Mouse (Mus musculus) kidney, embryonic 14.5 days (tissue): Measurements from ENCODE around the gene Glt28d2. TPM values are rescaled to one million over a fixed set of nuclear protein-coding genes. Genes with fewer than 3 reads are reported as not detected.

Source experiments
- ATAC-seq: fragments of 200-750 bp; cut with Nextera tagmentation; 2 replicates; pipeline ENCODE4 v1.8.0; 2017; ENCODE audit warnings: moderate number of reproducible peaks, mild to moderate bottlenecking, moderate TSS enrichment, moderate library complexity; ENCODE audit not compliant: low FRiP score, low TSS enrichment
- H3K27ac ChIP-seq: fragments of 300-500 bp; sonication (generic); 2 replicates; pipeline ENCODE4 v1.5.1; 2014; ENCODE audit warnings: low read depth, mild to moderate bottlenecking, low read length, moderate library complexity, mixed read lengths
- H3K27me3 ChIP-seq: fragments of 300-500 bp; sonication (generic); 2 replicates; pipeline ENCODE4 v1.6.1; 2014; ENCODE audit warnings: mild to moderate bottlenecking, low read length; ENCODE audit not compliant: control insufficient read depth, insufficient read depth
- H3K36me3 ChIP-seq: fragments of 300-500 bp; sonication (generic); 2 replicates; pipeline ENCODE4 v1.6.1; 2014; ENCODE audit warnings: low read length, mixed read lengths; ENCODE audit not compliant: control insufficient read depth, insufficient read depth
- H3K4me1 ChIP-seq: fragments of 300-500 bp; sonication (generic); 2 replicates; pipeline ENCODE4 v1.6.1; 2014; ENCODE audit warnings: low read length, mixed read lengths; ENCODE audit not compliant: control insufficient read depth, insufficient read depth
- H3K4me2 ChIP-seq: fragments of 300-500 bp; sonication (generic); replicated peaks from 2 replicates; pipeline ENCODE4 v1.6.1; 2014; ENCODE audit warnings: low read depth, mild to moderate bottlenecking, low read length
- H3K4me3 ChIP-seq: fragments of 300-500 bp; sonication (generic); 2 replicates; pipeline ENCODE4 v1.5.1; 2014; ENCODE audit warnings: mild to moderate bottlenecking, low read length
- H3K9ac ChIP-seq: fragments of 300-500 bp; sonication (generic); 2 replicates; pipeline ENCODE4 v1.6.1; 2014; ENCODE audit warnings: low read depth, mild to moderate bottlenecking, low read length, moderate library complexity
- H3K9me3 ChIP-seq: fragments of 300-500 bp; sonication (generic); 2 replicates; pipeline ENCODE4 v1.6.1; 2016; ENCODE audit warnings: low read length; ENCODE audit not compliant: control insufficient read depth
- WGBS: fragments of 180-500 bp; shearing (Covaris S2); extraction: QIAGEN DNeasy Blood & Tissue Kit; methylation state at CpG from one replicate; pipeline ENCODE4 v1.1.7; 2014; 5-methylcytosine and 5-hydroxymethylcytosine counted together
- polyA plus RNA-seq: library from polyadenylated mRNA; unstranded; fragments of >200 nt; fragmentation: Nextera tagmentation; extraction: Ambion mirVana; gene quantifications from 2 replicates; pipeline ENCODE4 v1.2.1, GENCODE M21; 2014

The Glt28d2 gene
- polyA plus RNA-seq, 1 experiment from 2014 or later: 2.6 TPM

- ATAC-seq: no peak
- H3K9me3 ChIP-seq: no peaks in the 10 kb centered on the region
- peaks cover 14% of the 10 kb centered on the region for H3K4me1 ChIP-seq
- 86% methylated on average over 6 of the region's 6 CpGs for WGBS
- H3K9ac ChIP-seq: no peak overlapping the region
- no peak overlapping the region for H3K4me2 ChIP-seq
- H3K36me3 ChIP-seq: no peaks in the 10 kb centered on the region
- H3K27me3 ChIP-seq: no peaks in the 10 kb centered on the region
- H3K27ac ChIP-seq: no peak overlapping the region
- no peak overlapping the region for H3K4me3 ChIP-seq
Measured at GRCm38 (mm10) chr3:85845341-85845740, 42.0 kb downstream of the Glt28d2 start.

DNA sequence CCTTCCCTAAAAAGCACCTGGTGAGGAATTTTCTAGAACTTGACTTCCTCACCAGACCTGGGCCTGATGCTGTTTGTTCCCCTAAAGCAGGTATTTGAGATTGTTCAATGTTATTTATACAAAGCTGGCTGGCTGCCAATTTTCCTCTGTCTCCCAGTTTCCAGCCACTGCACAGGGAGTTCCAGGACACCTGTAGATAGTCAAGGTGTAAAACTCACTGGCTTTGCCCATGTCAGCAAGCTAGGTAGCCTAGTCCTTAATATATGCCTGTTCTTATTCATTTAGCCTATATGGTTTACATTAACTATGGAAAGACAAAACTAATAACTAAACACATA is 44.5 kb downstream of the Glt28d2 start:
- no peak overlapping the region for H3K4me2 ChIP-seq
- no peaks in the 10 kb centered on the region for H3K27me3 ChIP-seq
- peak overlapping the region; percentile 84; the same call in 1 of the 2 replicates for H3K27ac ChIP-seq
- H3K9ac ChIP-seq: no peak overlapping the region
- no peak overlapping the region for H3K4me3 ChIP-seq
- peaks cover 14% of the 10 kb centered on the region for H3K4me1 ChIP-seq
- H3K9me3 ChIP-seq: no peaks in the 10 kb centered on the region
- H3K36me3 ChIP-seq: no peaks in the 10 kb centered on the region
- ATAC-seq: no peak

GRCm38 (mm10) chr3:85842177-85842880 is 45.0 kb downstream of the Glt28d2 start:
- 18% methylated on average over 9 of the region's 9 CpGs for WGBS
- H3K27ac ChIP-seq: peak overlapping the region; percentile 84; the same call in 1 of the 2 replicates
- no peaks in the 10 kb centered on the region for H3K27me3 ChIP-seq
- no peak overlapping the region for H3K4me2 ChIP-seq
- no peak overlapping the region for H3K4me3 ChIP-seq
- H3K4me1 ChIP-seq: peaks cover 14% of the 10 kb centered on the region
- H3K9ac ChIP-seq: no peak overlapping the region; the same call in 1 of the 2 replicates
- peak; percentile 24; the same call in 1 of the 2 replicates for ATAC-seq
- no peaks in the 10 kb centered on the region for H3K36me3 ChIP-seq
- H3K9me3 ChIP-seq: no peaks in the 10 kb centered on the region

- no peaks in the 10 kb centered on the region for H3K36me3 ChIP-seq
- no peak overlapping the region for H3K9ac ChIP-seq
- H3K9me3 ChIP-seq: no peaks in the 10 kb centered on the region
- 18% methylated on average over 2 of the region's 2 CpGs for WGBS
- peak overlapping the region; percentile 84; the same call in 1 of the 2 replicates for H3K27ac ChIP-seq
- H3K4me3 ChIP-seq: no peak overlapping the region
- peak; percentile 77 for ATAC-seq
- no peaks in the 10 kb centered on the region for H3K27me3 ChIP-seq
- H3K4me2 ChIP-seq: no peak overlapping the region
- peaks cover 14% of the 10 kb centered on the region for H3K4me1 ChIP-seq
Measured at GRCm38 (mm10) chr3:85841454-85842176, 45.7 kb downstream of the Glt28d2 start.

DNA sequence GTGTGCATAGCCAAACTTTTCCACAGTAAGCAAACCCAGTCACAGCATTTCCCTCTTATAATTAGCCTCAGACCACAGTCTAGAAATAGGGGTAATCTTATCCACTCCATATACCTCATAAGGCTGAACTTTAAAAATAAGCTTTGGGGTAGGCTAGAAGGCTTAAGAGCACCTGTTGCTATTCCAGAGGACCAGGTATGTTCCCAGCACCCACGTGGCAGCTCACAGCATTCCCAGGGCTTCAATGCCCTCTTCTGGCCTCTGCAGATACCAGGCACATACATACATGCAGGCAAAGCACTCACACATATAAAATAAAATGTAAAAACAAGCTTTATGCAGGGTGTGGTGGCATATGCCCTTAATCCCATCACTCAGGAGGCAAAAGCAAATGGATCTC is 53.7 kb downstream of the Glt28d2 start:
- ATAC-seq: no peak
- H3K27me3 ChIP-seq: no peaks in the 10 kb centered on the region
- no peak overlapping the region for H3K9ac ChIP-seq

GRCm38 (mm10) chr3:85832490-85833155 is 54.7 kb downstream of the Glt28d2 start:
- H3K4me3 ChIP-seq: no peak overlapping the region
- no peaks in the 10 kb centered on the region for H3K9me3 ChIP-seq
- WGBS: 61% methylated on average over 10 of the region's 10 CpGs
- no peak overlapping the region for H3K4me2 ChIP-seq
- ATAC-seq: no peak
- no peak overlapping the region for H3K9ac ChIP-seq
- H3K27me3 ChIP-seq: no peaks in the 10 kb centered on the region
- no peak overlapping the region for H3K27ac ChIP-seq
- peaks cover 6% of the 10 kb centered on the region; the same call in 1 of the 2 replicates for H3K4me1 ChIP-seq
- H3K36me3 ChIP-seq: no peaks in the 10 kb centered on the region

More for the DNA sequence above, 53.7 kb downstream of the Glt28d2 start:
- H3K4me1 ChIP-seq: 0 out of 2 replicates have a peak, but pooled peaks cover 6% of the 10 kb centered on the region
- no peak overlapping the region for H3K4me3 ChIP-seq
- H3K27ac ChIP-seq: no peak overlapping the region
- H3K4me2 ChIP-seq: no peak overlapping the region
- no peaks in the 10 kb centered on the region for H3K9me3 ChIP-seq
- H3K36me3 ChIP-seq: no peaks in the 10 kb centered on the region
- 93% methylated on average over 1 of the region's 1 CpGs for WGBS

GRCm38 (mm10) chr3:85831785-85832184 is 55.5 kb downstream of the Glt28d2 start:
- Histone ChIP-seq H3K9me3 (no peaks in the 10 kb centered on the region), H3K9ac (no peak overlapping the region), H3K4me1 (peaks cover 10% of the 10 kb centered on the region; the same call in 1 of the 2 replicates), H3K27ac (no peak overlapping the region), H3K4me2 (no peak overlapping the region), H3K36me3 (no peaks in the 10 kb centered on the region), H3K4me3 (no peak overlapping the region), H3K27me3 (no peaks in the 10 kb centered on the region)
- ATAC-seq: no peak
- 61% methylated on average over 1 of the region's 1 CpGs for WGBS

- no peak for ATAC-seq
- Histone ChIP-seq H3K36me3 (no peaks in the 10 kb centered on the region), H3K4me3 (no peak overlapping the region), H3K27me3 (no peaks in the 10 kb centered on the region), H3K9me3 (no peaks in the 10 kb centered on the region), H3K9ac (no peak overlapping the region), H3K4me2 (no peak overlapping the region), H3K4me1 (peaks cover 10% of the 10 kb centered on the region; the same call in 1 of the 2 replicates), H3K27ac (no peak overlapping the region)
- 52% methylated on average over 4 of the region's 4 CpGs for WGBS
Measured at GRCm38 (mm10) chr3:85829047-85829446, 58.3 kb downstream of the Glt28d2 start.
